Mouse (Mus musculus) liver, adult (tissue): ENCODE data around the gene Bub1.

Source experiments
- GATA4 ChIP-seq: IDR thresholded peaks from 2 replicates; pipeline ENCODE4 v1.6.1; 2014; ENCODE audit warnings: mild to moderate bottlenecking, low read length; ENCODE audit not compliant: insufficient replicate concordance

The Bub1 gene

GRCm38 (mm10) chr2:127789651-127790270, 41.9 kb downstream of the Bub1 start:
- no peak for TF ChIP-seq GATA4

DNA sequence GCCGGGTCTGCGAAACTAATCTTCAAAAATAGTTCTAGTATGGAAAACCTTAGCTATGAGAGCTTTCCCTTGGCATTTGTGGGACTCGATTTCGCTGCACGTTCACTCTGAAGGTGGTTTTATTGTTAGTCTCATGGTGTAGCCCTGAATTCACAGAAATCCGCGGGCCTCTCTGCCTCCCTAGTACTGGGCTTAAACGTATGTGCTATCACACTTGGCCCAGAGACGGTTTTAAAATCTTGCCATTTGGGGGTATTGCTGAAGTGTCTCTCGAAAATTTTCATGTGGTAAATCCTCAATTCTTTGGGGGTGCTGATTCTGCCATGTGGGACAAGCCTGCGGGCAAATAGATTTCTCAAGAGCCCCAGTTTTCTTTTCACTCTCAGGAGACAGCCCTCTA, 42.5 kb downstream of the Bub1 start:
- TF ChIP-seq GATA4, result no peak

GRCm38 (mm10) chr2:127788440-127789116, 43.1 kb downstream of the Bub1 start, which contains the start of gene Nphp1:
Nphp1 (minus strand) TSS chr2:127788897.
- TF ChIP-seq GATA4, result no peak

DNA sequence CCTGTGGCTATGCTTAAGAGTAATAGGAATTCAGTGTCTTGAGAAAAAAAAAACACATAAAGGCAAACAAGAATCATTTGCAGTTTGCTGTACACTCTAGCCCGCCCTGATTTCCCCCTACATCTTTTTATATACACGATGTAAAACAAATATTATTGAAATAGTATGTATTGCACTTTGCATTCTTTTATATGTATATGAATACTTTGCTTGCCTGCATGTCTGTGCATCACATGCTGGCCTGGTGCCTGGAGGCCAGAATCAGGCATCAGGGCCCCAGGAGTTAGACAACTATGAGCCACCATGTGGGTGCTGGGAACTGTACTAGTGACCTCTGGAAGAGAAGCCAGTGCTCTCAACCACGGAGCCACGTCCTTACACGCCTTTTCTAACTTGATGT, 44.4 kb downstream of the Bub1 start:
- no peak for TF ChIP-seq GATA4

DNA sequence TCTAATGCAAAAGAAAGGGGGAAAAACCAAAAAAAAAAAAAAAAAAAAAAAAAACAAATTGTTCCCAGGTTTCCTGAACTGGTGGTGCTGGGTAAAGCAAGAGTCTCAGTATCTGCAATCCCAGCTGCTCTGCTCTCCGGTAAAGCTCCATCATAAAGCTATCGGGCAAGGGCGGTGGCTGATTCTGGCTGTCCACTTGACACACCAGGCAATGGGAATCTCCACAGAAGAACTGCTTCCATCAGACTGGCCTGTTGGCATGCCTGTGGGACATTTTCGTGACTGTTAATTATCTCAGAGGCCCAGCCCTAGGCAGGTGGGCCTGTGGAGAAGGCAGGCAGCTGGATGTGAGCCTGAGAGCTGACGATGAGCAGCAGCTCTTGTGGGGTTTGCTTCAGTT, 53.2 kb downstream of the Bub1 start:
- TF ChIP-seq GATA4, result no peak

GRCm38 (mm10) chr2:127775013-127775412, 56.7 kb downstream of the Bub1 start:
- no peak for TF ChIP-seq GATA4

DNA sequence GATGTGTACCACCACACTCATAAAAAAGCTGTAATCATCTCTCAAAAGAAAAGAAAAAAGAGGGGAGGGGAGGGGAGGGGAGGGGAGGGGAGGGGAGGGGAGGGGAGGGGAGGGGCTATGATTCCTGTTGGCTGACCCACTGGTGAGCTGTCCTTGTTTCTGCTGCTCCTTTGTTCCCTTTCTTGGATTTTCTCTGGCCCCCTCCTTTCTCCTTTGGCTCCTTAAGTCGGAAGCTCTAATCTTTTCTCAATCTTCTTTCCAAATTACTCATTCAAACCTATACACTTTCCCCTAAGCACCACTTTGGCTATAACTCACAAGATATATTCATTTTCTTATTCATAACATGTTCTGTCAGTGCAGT, 57.1 kb downstream of the Bub1 start:
- no peak for TF ChIP-seq GATA4

GRCm38 (mm10) chr2:127773938-127774577, 57.6 kb downstream of the Bub1 start:
- no peak for TF ChIP-seq GATA4

- TF ChIP-seq GATA4, result no peak
Measured at GRCm38 (mm10) chr2:127761587-127761986, 70.1 kb downstream of the Bub1 start.

DNA sequence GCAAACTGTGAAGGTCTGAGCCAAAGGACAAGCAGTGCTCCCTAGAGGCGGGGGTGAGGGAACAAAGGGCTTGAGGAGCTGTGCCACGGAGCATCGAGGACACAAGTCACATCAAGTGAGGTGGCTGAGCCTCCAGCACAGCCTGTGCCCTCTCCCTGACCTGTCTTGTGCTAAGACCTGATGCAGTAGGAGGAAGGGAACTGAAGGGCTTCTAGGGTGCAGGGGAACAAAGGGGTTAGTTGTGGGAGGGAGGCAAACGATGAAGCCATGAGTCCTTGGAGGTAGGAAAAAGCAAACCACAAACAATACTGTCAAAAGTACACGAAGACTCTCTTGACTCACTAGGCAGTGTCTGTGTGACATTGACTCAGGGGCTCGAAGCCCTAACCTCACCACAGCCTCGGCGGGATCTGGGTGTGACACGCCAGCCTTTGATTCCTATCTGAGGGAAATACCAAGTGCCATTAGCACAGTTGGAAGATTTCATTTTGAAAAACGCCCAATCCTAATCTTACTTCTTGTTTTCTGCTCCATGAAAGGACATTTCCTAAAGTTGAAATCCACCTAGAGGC, 71.2 kb downstream of the Bub1 start:
- no peak for TF ChIP-seq GATA4

GRCm38 (mm10) chr2:127760014-127760413, 71.7 kb downstream of the Bub1 start:
- TF ChIP-seq GATA4, result no peak

DNA sequence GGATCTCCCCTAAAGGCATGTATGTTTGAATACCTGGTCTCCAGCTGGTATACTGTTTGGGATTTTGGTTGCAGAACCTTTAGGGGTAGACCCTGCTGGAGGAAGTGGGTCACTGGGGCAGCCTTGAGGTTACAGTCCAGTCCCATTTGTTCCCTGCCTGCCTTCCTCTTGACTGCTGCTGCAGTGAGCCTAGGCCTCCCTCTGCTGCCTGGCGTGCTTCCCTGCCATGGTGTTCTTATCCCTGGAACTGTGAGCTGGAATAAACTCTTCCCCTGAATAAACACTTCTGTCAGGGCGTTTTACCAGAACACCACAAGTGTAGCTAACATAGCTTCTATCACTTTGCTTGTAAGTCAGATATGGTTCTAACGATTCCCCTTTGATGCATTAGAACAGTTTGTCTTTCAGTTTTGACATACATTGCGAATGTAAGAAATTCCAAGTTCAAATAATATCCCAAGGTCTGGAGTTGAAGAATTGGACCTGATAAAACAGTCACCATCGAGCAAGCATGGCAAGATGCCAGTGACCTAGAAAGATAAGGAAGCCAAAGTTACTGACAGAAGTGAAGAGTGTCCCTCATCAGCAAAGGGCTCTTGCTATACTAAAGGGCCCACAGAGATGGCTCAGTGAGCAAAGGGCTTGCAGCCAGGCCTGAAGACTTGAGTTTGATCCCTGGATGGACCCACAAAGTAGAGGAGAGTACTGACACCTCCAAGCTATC, 72.3 kb downstream of the Bub1 start:
- TF ChIP-seq GATA4, result peak; percentile 59; the same call in 1 of the 2 replicates

DNA sequence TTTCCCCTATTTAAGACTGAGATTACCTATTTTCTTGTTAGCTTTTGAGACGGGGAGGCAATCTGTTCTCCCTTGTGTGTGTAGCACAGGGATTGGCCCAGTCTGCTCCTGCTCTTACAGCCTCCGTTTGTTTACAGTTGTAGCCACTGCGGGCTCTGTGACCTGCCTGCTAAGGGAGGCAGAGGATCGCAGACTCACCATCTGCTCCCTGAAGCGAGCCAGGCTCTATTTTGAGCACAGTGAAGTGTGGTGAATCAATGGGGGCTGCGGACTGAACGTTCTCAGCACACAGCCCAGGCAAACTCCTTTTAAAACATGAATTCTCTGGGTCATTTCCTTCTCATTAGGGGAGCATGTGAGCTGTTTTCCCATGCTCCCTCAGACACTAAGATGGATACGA, 74.5 kb downstream of the Bub1 start:
- TF ChIP-seq GATA4, result no peak

GRCm38 (mm10) chr2:127754113-127754512, 77.6 kb downstream of the Bub1 start:
- TF ChIP-seq GATA4, result no peak

DNA sequence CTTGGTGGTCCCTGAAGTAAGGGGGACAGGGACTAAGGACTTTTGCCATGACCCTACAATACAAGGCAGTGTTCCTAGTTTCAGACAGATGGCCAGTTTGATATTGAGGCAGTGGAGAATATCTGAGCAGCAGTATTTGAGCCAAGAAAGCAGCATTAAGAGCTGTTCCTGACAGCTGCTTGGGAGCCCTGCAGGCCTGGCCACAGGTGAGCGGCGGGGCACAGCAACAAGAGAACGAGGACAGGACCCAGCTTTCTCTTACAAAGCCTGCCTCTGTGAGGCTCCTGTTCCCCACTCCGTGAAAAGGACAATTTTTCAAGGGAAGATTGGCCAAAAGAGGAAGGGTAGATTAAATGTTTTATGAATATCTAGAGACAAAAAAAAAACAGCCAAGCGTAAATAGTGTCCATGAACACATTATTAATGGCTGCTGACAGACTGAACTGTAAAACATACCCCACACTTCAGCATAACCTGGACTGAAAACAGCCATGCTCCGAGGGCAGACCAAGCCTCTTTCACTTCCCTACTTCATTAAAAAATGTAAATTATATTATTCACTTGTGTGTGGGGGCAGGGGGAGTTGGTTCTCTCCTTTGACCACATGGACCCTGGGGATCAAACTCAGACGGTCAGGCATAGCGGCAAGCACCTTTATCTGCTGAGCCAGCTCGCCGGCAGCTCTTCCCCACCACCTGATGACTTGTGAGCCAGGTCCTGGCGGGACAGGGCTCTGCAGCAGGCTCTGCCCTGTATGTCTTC, 79.6 kb downstream of the Bub1 start:
- TF ChIP-seq GATA4, result no peak
